In genomic region chr10:45578298-45578821, GRCm38 (mm10) we compare ENCODE assay signal across 8 mouse cellular contexts. TPM values are rescaled to one million over a fixed set of nuclear protein-coding genes. Genes with fewer than 3 reads are reported as not detected.
DNase-seq lines count a peak whose midpoint lies in the region; ATAC-seq and TF ChIP-seq lines count a peak whose summit lies in the region.

No protein-coding gene starts in this region.

- no peaks in the 10 kb centered on the region for H3K27me3 ChIP-seq in lung, embryonic 16.5 days (ENCODE audit: control insufficient read depth, insufficient read depth, low read depth, low read length)

- H3K36me3 ChIP-seq in lung, embryonic 16.5 days (ENCODE audit: control insufficient read depth, insufficient read depth, low read length), result no peaks in the 10 kb centered on the region

- peak overlapping the region; percentile 75 for H3K9ac ChIP-seq in lung, embryonic 16.5 days (ENCODE audit: low read length)

- H3K4me3 ChIP-seq in embryonic fibroblast, embryonic 13.5 days (ENCODE audit: insufficient read depth, low read length), result peak overlapping the region; percentile 68
- H3K4me3 ChIP-seq in lung, embryonic 16.5 days (ENCODE audit: low read length), result peak overlapping the region; percentile 68

- intact Hi-C loops in heart, postnatal 10 days (cut with DNase I), result no loop called here

- no peak for TF ChIP-seq CTCF in embryonic fibroblast, embryonic 13.5 days (IDR thresholded peaks at IDR 0.05; ENCODE audit: borderline replicate concordance, insufficient read depth, low read length)

- TF ChIP-seq POLR2A in embryonic fibroblast, embryonic 13.5 days (IDR thresholded peaks at IDR 0.05; ENCODE audit: low read depth, low read length), result no peak

- WGBS in lung, embryonic 16.5 days, result under 1% methylated on average over 23 of the region's 23 CpGs

- peak overlapping the region; percentile 69 for H3K4me2 ChIP-seq in lung, embryonic 16.5 days (ENCODE audit: low read depth, low read length)

- peak; percentile 34 to 74 for DNase-seq in adrenal gland, adult (ENCODE audit: inconsistent age in 2 of 2, low spot score in 1 of 2)
- DNase-seq in adrenal gland, adult 18-20 months (ENCODE audit: low spot score in 2 of 2), result no peak
- peak; percentile 57 for DNase-seq in NIH3T3 (ENCODE audit: low read depth)
- peak; percentile 39 to 48 for DNase-seq in heart, postnatal 10 days
- peak; percentile 35 to 37 for DNase-seq in layer of hippocampus, adult 8-10 months (ENCODE audit: low spot score in 2 of 2)
- DNase-seq in right cerebral cortex, postnatal 25 days, result peak; percentile 56

- no peaks in the 10 kb centered on the region for H3K9me3 ChIP-seq in lung, embryonic 16.5 days (ENCODE audit: control insufficient read depth, low read length)

- no peak overlapping the region for H3K27ac ChIP-seq in embryonic fibroblast, embryonic 13.5 days (ENCODE audit: insufficient read depth, low read length)
- peak overlapping the region; percentile 86 for H3K27ac ChIP-seq in lung, embryonic 16.5 days (ENCODE audit: low read length)

- peak; percentile 81 for ATAC-seq in lung, embryonic 16.5 days (ENCODE audit: low read depth)

- no peaks in the 10 kb centered on the region for H3K4me1 ChIP-seq in embryonic fibroblast, embryonic 13.5 days (ENCODE audit: control insufficient read depth, insufficient read depth, low read length)
- no peaks in the 10 kb centered on the region for H3K4me1 ChIP-seq in lung, embryonic 16.5 days (replicated peaks; ENCODE audit: control insufficient read depth, insufficient read depth, low read length)

RNA-seq across cellular contexts. Expression of gene Hace1, which starts 0.7 kb away (rescaled TPM):
- total RNA-seq in adrenal gland, adult 18-20 months (2021), result 1 to 10 TPM; 4.9 to 7.4 TPM
- 14.9 and 18.0 TPM in 2 replicates for polyA plus RNA-seq in embryonic fibroblast, embryonic 13.5 days (2011; ENCODE audit: insufficient read length, low read depth, missing spikeins)
- 10 to 100 TPM; 10.3 to 13.1 TPM for total RNA-seq in heart, postnatal 10 days (2021)
- 10 to 100 TPM; 40.8 to 47.0 (median 43.2) TPM for total RNA-seq in layer of hippocampus, adult 8-10 months (2022)
- 17.8 and 19.8 TPM in 2 replicates for polyA plus RNA-seq in lung, embryonic 16.5 days (2015; fragmentation: Nextera tagmentation; extraction: Ambion mirVana)

Comparison
In these comparisons a context has a peak if more than half of its experiments do, and no peak if none do; other contexts are left out.
1. DNase-seq: peak in adrenal gland, adult (2 of 2), NIH3T3 (single experiment), heart, postnatal 10 days (2 of 2), layer of hippocampus, adult 8-10 months (2 of 2) and right cerebral cortex, postnatal 25 days (single experiment); none in adrenal gland, adult 18-20 months (0 of 2).